Mouse (Mus musculus) forebrain, embryonic 14.5 days (tissue): ENCODE data around the gene Smg9. TPM values are rescaled to one million over a fixed set of nuclear protein-coding genes. Genes with fewer than 3 reads are reported as not detected.
A peak's percentile ranks its signal among the peaks of the same experiment; 100 is the strongest.

ENCODE experiments used
- ATAC-seq: fragments of 200-750 bp; cut with Nextera tagmentation; 2 replicates; pipeline ENCODE4 v1.8.0; 2017; ENCODE audit warnings: mild to moderate bottlenecking, moderate library complexity
- DNase-seq: peaks from one replicate; pipeline ENCODE4 v3.0.0-alpha.2; 2015; ENCODE audit warnings: low spot score
- H3K27ac ChIP-seq: fragments of 300-500 bp; sonication (generic); 2 replicates; pipeline ENCODE4 v1.5.1; 2014; ENCODE audit warnings: low read depth, mild to moderate bottlenecking, control low read depth, low read length, moderate library complexity
- H3K27me3 ChIP-seq: fragments of 300-500 bp; sonication (generic); replicated peaks from 2 replicates; pipeline ENCODE4 v1.6.1; 2014; ENCODE audit warnings: low read length, control low read depth, mixed read lengths; ENCODE audit not compliant: control insufficient read depth, insufficient read depth
- H3K36me3 ChIP-seq: fragments of 300-500 bp; sonication (generic); 2 replicates; pipeline ENCODE4 v1.6.1; 2014; ENCODE audit warnings: low read length, control low read depth; ENCODE audit not compliant: control insufficient read depth, insufficient read depth
- H3K4me1 ChIP-seq: fragments of 300-500 bp; sonication (generic); 2 replicates; pipeline ENCODE4 v1.6.1; 2014; ENCODE audit warnings: antibody characterized with exemption, low read length, control low read depth; ENCODE audit not compliant: control insufficient read depth, insufficient read depth
- H3K4me2 ChIP-seq: fragments of 300-500 bp; sonication (generic); 2 replicates; pipeline ENCODE4 v1.6.1; 2014; ENCODE audit warnings: mild to moderate bottlenecking, control low read depth, low read length
- H3K4me3 ChIP-seq: fragments of 300-500 bp; sonication (generic); 2 replicates; pipeline ENCODE4 v1.5.1; 2014; ENCODE audit warnings: low read depth, low read length, control low read depth
- H3K9ac ChIP-seq: fragments of 300-500 bp; sonication (generic); 2 replicates; pipeline ENCODE4 v1.6.1; 2014; ENCODE audit warnings: mild to moderate bottlenecking, low read length, control low read depth, moderate library complexity
- H3K9me3 ChIP-seq: fragments of 300-500 bp; sonication (generic); replicated peaks from 2 replicates; pipeline ENCODE4 v1.6.1; 2016; ENCODE audit warnings: low read length, control low read depth, mixed read lengths; ENCODE audit not compliant: control insufficient read depth
- WGBS: fragments of 180-500 bp; shearing (Covaris S2); extraction: QIAGEN DNeasy Blood & Tissue Kit; methylation state at CpG from one replicate; pipeline ENCODE4 v1.1.7; 2014; 5-methylcytosine and 5-hydroxymethylcytosine counted together
- polyA plus RNA-seq: library from polyadenylated mRNA; unstranded; fragments of >200 nt; fragmentation: Nextera tagmentation; extraction: Ambion mirVana; gene quantifications from 2 replicates; pipeline ENCODE4 v1.2.1, GENCODE M21; 2014

The Smg9 gene
- polyA plus RNA-seq, 1 experiment from 2014 or later = 23.4 TPM

- H3K9ac ChIP-seq = no peak overlapping the region
- no peaks in the 10 kb centered on the region for H3K9me3 ChIP-seq
- DNase-seq = no peak
- H3K4me2 ChIP-seq = no peak overlapping the region
- no peak overlapping the region for H3K27ac ChIP-seq
- no peak overlapping the region for H3K4me3 ChIP-seq
- no peaks in the 10 kb centered on the region for H3K4me1 ChIP-seq
- peaks cover 14% of the 10 kb centered on the region for H3K36me3 ChIP-seq
- no peak for ATAC-seq
- WGBS = 90% methylated on average over 3 of the region's 3 CpGs
- no peaks in the 10 kb centered on the region for H3K27me3 ChIP-seq
These were observed 11.4 kb downstream of the Smg9 start for GRCm38 (mm10) chr7:24410831-24411230.

GRCm38 (mm10) chr7:24413630-24414029, 14.2 kb downstream of the Smg9 start:
- no peak overlapping the region for H3K4me3 ChIP-seq
- no peaks in the 10 kb centered on the region for H3K27me3 ChIP-seq
- no peak overlapping the region for H3K27ac ChIP-seq
- 87% methylated on average over 3 of the region's 3 CpGs for WGBS
- DNase-seq = no peak
- no peak for ATAC-seq
- no peak overlapping the region for H3K4me2 ChIP-seq
- H3K9ac ChIP-seq = no peak overlapping the region
- no peaks in the 10 kb centered on the region for H3K9me3 ChIP-seq
- H3K4me1 ChIP-seq = no peaks in the 10 kb centered on the region
- H3K36me3 ChIP-seq = peaks cover 14% of the 10 kb centered on the region; the same call in 1 of the 2 replicates

GRCm38 (mm10) chr7:24415261-24415660, 15.8 kb downstream of the Smg9 start:
- H3K27me3 ChIP-seq = no peaks in the 10 kb centered on the region
- 83% methylated on average over 7 of the region's 7 CpGs for WGBS
- H3K4me2 ChIP-seq = no peak overlapping the region
- no peak overlapping the region for H3K27ac ChIP-seq
- no peaks in the 10 kb centered on the region for H3K9me3 ChIP-seq
- ATAC-seq (no peak), DNase-seq (no peak)
- H3K4me1 ChIP-seq = no peaks in the 10 kb centered on the region
- H3K9ac ChIP-seq = no peak overlapping the region
- H3K36me3 ChIP-seq = peaks cover 14% of the 10 kb centered on the region; the same call in 1 of the 2 replicates
- no peak overlapping the region for H3K4me3 ChIP-seq

GRCm38 (mm10) chr7:24419579-24419978, 20.2 kb downstream of the Smg9 start:
- Histone ChIP-seq H3K9me3 (no peaks in the 10 kb centered on the region), H3K9ac (no peak overlapping the region), H3K4me1 (no peaks in the 10 kb centered on the region), H3K4me3 (no peak overlapping the region), H3K4me2 (no peak overlapping the region), H3K36me3 (peaks cover 43% of the 10 kb centered on the region; the same call in 1 of the 2 replicates), H3K27ac (no peak overlapping the region), H3K27me3 (no peaks in the 10 kb centered on the region)
- ATAC-seq = no peak
- WGBS = 28% methylated on average over 8 of the region's 8 CpGs
- no peak for DNase-seq

- Histone ChIP-seq H3K4me3 (no peak overlapping the region), H3K27ac (no peak overlapping the region), H3K4me2 (no peak overlapping the region), H3K9ac (no peak overlapping the region), H3K4me1 (no peaks in the 10 kb centered on the region), H3K9me3 (no peaks in the 10 kb centered on the region), H3K36me3 (peaks cover 40% of the 10 kb centered on the region; the same call in 1 of the 2 replicates), H3K27me3 (no peaks in the 10 kb centered on the region)
- ATAC-seq (no peak), DNase-seq (no peak)
- 66% methylated on average over 7 of the region's 7 CpGs for WGBS
These were observed 22.2 kb downstream of the Smg9 start for GRCm38 (mm10) chr7:24421648-24422047.

- H3K4me3 ChIP-seq = no peak overlapping the region
- no peak for ATAC-seq
- WGBS = 78% methylated on average over 8 of the region's 8 CpGs
- no peak for DNase-seq
- H3K27me3 ChIP-seq = no peaks in the 10 kb centered on the region
- H3K36me3 ChIP-seq = peaks cover 34% of the 10 kb centered on the region; the same call in 1 of the 2 replicates
- no peak overlapping the region for H3K4me2 ChIP-seq
- H3K4me1 ChIP-seq = no peaks in the 10 kb centered on the region
- no peak overlapping the region for H3K27ac ChIP-seq
- H3K9ac ChIP-seq = no peak overlapping the region
- no peaks in the 10 kb centered on the region for H3K9me3 ChIP-seq
These were observed 22.8 kb downstream of the Smg9 start for GRCm38 (mm10) chr7:24422251-24422650.

- peaks cover 29% of the 10 kb centered on the region; the same call in 1 of the 2 replicates for H3K36me3 ChIP-seq
- H3K4me3 ChIP-seq = no peak overlapping the region
- H3K9me3 ChIP-seq = no peaks in the 10 kb centered on the region
- H3K27me3 ChIP-seq = no peaks in the 10 kb centered on the region
- 94% methylated on average over 15 of the region's 15 CpGs for WGBS
- H3K4me1 ChIP-seq = no peaks in the 10 kb centered on the region
- H3K9ac ChIP-seq = no peak overlapping the region
- no peak for DNase-seq
- H3K4me2 ChIP-seq = no peak overlapping the region
- H3K27ac ChIP-seq = no peak overlapping the region
- no peak for ATAC-seq
These were observed 23.8 kb downstream of the Smg9 start for GRCm38 (mm10) chr7:24423107-24423763.

GRCm38 (mm10) chr7:24423956-24424732, 24.7 kb downstream of the Smg9 start:
- WGBS = 84% methylated on average over 12 of the region's 12 CpGs
- Histone ChIP-seq H3K27ac (no peak overlapping the region), H3K4me1 (no peaks in the 10 kb centered on the region), H3K9ac (no peak overlapping the region), H3K27me3 (no peaks in the 10 kb centered on the region), H3K4me2 (no peak overlapping the region), H3K36me3 (peaks cover 29% of the 10 kb centered on the region; the same call in 1 of the 2 replicates), H3K4me3 (no peak overlapping the region), H3K9me3 (no peaks in the 10 kb centered on the region)
- DNase-seq = peak; percentile 20
- no peak for ATAC-seq

- Histone ChIP-seq H3K4me3 (no peak overlapping the region), H3K27me3 (no peaks in the 10 kb centered on the region), H3K4me2 (no peak overlapping the region), H3K9ac (no peak overlapping the region), H3K9me3 (no peaks in the 10 kb centered on the region), H3K36me3 (peaks cover 24% of the 10 kb centered on the region; the same call in 1 of the 2 replicates), H3K27ac (no peak overlapping the region), H3K4me1 (no peaks in the 10 kb centered on the region)
- 85% methylated on average over 9 of the region's 9 CpGs for WGBS
- DNase-seq (no peak), ATAC-seq (no peak)
These were observed 26.5 kb downstream of the Smg9 start for GRCm38 (mm10) chr7:24425919-24426318.
